Mouse (Mus musculus) forebrain, embryonic 14.5 days (tissue): ENCODE measurements at regions not wholly inside any gene's neighbourhood (a gene's known extent, or its start where the extent isn't known, plus 50 kb on each side); places are given as distances from the start of the nearest gene placed in this dataset.

ENCODE experiments used
- ATAC-seq: fragments of 200-750 bp; cut with Nextera tagmentation; 2 replicates; pipeline ENCODE4 v1.8.0; 2017; ENCODE audit warnings: mild to moderate bottlenecking, moderate library complexity
- DNase-seq: peaks from one replicate; pipeline ENCODE4 v3.0.0-alpha.2; 2015; ENCODE audit warnings: low spot score
- H3K27ac ChIP-seq: fragments of 300-500 bp; sonication (generic); 2 replicates; pipeline ENCODE4 v1.5.1; 2014; ENCODE audit warnings: low read depth, mild to moderate bottlenecking, control low read depth, low read length, moderate library complexity
- H3K27me3 ChIP-seq: fragments of 300-500 bp; sonication (generic); replicated peaks from 2 replicates; pipeline ENCODE4 v1.6.1; 2014; ENCODE audit warnings: low read length, control low read depth, mixed read lengths; ENCODE audit not compliant: control insufficient read depth, insufficient read depth
- H3K36me3 ChIP-seq: fragments of 300-500 bp; sonication (generic); 2 replicates; pipeline ENCODE4 v1.6.1; 2014; ENCODE audit warnings: low read length, control low read depth; ENCODE audit not compliant: control insufficient read depth, insufficient read depth
- H3K4me1 ChIP-seq: fragments of 300-500 bp; sonication (generic); 2 replicates; pipeline ENCODE4 v1.6.1; 2014; ENCODE audit warnings: antibody characterized with exemption, low read length, control low read depth; ENCODE audit not compliant: control insufficient read depth, insufficient read depth
- H3K4me2 ChIP-seq: fragments of 300-500 bp; sonication (generic); 2 replicates; pipeline ENCODE4 v1.6.1; 2014; ENCODE audit warnings: mild to moderate bottlenecking, control low read depth, low read length
- H3K4me3 ChIP-seq: fragments of 300-500 bp; sonication (generic); 2 replicates; pipeline ENCODE4 v1.5.1; 2014; ENCODE audit warnings: low read depth, low read length, control low read depth
- H3K9ac ChIP-seq: fragments of 300-500 bp; sonication (generic); 2 replicates; pipeline ENCODE4 v1.6.1; 2014; ENCODE audit warnings: mild to moderate bottlenecking, low read length, control low read depth, moderate library complexity
- H3K9me3 ChIP-seq: fragments of 300-500 bp; sonication (generic); replicated peaks from 2 replicates; pipeline ENCODE4 v1.6.1; 2016; ENCODE audit warnings: low read length, control low read depth, mixed read lengths; ENCODE audit not compliant: control insufficient read depth
- WGBS: fragments of 180-500 bp; shearing (Covaris S2); extraction: QIAGEN DNeasy Blood & Tissue Kit; methylation state at CpG from one replicate; pipeline ENCODE4 v1.1.7; 2014; 5-methylcytosine and 5-hydroxymethylcytosine counted together

DNA sequence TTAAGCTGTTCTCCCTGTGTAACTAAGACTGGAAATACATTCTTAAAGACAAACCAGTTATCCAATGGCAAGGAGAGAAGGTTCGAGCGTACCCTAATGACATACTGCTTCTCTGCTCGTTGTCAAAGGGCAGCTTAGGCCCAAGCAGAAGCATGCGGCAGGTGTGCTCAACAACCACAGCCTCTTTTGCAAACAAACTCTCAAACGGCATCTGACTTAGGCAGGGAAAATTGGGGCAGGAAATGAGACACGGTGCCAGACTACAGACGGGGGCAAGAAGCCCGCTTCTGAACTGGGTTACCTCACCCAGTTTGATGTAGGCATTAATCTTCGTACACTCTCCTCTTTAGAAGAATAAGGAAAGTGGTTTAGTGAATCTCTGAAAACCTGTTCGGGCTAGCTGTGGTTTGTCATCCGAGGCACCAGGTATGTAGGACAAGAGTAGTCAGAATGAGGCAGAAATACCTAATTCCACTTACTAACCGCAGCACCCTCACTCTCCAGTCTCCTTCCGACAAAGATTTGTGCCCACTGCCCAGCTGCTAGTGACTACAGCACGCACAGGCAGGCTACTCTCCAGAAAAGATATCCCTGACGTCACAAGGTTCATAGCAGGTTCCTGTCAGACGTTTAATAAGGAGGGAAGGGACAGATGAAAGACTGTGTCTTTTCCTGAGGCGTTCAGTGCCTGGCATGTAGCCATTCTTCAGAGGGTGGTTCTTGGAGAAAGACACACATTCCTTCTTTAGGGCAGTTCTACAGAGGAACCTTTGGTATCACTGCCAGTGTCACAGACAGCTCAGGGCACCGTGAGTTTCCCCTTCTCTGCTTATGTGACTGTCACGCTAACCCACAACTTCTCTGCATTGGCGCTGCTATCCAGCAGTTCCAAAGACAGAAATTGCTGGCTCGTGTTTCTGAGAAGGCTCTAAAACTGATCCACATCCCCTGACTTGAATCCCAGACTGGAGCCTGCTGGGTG is 175.8 kb downstream of the Tmx1 start:
- H3K27ac ChIP-seq, result no peak overlapping the region
- no peaks in the 10 kb centered on the region for H3K4me1 ChIP-seq
- DNase-seq (no peak), ATAC-seq (no peak)
- no peaks in the 10 kb centered on the region for H3K9me3 ChIP-seq
- WGBS, result 81% methylated on average over 21 of the region's 21 CpGs
- no peak overlapping the region for H3K9ac ChIP-seq
- H3K4me3 ChIP-seq, result no peak overlapping the region
- no peaks in the 10 kb centered on the region for H3K36me3 ChIP-seq
- no peaks in the 10 kb centered on the region for H3K27me3 ChIP-seq
- no peak overlapping the region for H3K4me2 ChIP-seq

DNA sequence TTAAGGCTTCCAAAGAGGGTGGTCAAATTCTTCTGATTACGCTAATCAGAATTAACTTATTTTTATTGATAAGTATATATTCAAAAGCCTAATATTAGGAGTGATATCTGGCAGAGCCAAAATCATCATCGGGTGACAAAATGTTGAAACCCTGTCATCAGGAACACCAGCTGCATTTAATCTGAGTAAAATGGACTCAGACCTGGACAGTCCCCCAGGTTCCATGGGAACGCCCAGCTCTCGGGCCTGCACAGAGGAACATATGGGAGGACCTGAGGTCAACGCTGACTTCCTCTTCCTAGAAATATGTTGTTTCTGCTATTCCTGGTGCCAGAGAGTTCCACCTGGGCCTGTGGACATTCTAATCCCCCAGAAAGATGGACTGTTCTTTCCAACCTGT is 176.5 kb downstream of the Tmx1 start:
- 99% methylated on average over 5 of the region's 5 CpGs for WGBS
- Histone ChIP-seq H3K27ac (no peak overlapping the region), H3K9me3 (no peaks in the 10 kb centered on the region), H3K4me2 (no peak overlapping the region), H3K4me1 (no peaks in the 10 kb centered on the region), H3K9ac (no peak overlapping the region), H3K4me3 (no peak overlapping the region), H3K27me3 (no peaks in the 10 kb centered on the region), H3K36me3 (no peaks in the 10 kb centered on the region)
- ATAC-seq, result no peak
- no peak for DNase-seq

DNA sequence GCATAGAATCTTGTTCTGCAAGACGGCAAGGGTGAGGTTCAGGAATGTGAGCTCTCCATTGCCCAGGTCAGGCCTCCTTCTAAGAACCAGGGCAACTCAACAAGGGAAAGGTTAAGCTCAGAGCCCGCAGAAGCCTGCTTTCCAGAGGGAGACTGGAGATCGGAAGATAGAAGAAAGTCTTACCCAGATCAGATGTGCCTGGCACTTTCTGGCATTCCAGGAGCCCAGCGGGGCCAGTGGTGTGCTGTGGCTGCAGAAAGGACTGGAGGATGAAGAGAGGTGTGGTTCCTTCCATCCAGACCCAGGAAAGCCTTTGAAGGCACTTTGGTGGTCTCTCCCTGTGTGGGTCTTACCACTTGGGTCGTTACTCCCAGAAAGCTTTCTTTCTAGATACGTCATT is 178.4 kb downstream of the Tmx1 start:
- H3K36me3 ChIP-seq, result no peaks in the 10 kb centered on the region
- no peaks in the 10 kb centered on the region for H3K9me3 ChIP-seq
- no peak overlapping the region for H3K9ac ChIP-seq
- no peaks in the 10 kb centered on the region for H3K4me1 ChIP-seq
- no peak overlapping the region for H3K27ac ChIP-seq
- no peak for DNase-seq
- WGBS, result 76% methylated on average over 6 of the region's 6 CpGs
- H3K27me3 ChIP-seq, result no peaks in the 10 kb centered on the region
- H3K4me3 ChIP-seq, result no peak overlapping the region
- no peak overlapping the region for H3K4me2 ChIP-seq
- no peak for ATAC-seq

DNA sequence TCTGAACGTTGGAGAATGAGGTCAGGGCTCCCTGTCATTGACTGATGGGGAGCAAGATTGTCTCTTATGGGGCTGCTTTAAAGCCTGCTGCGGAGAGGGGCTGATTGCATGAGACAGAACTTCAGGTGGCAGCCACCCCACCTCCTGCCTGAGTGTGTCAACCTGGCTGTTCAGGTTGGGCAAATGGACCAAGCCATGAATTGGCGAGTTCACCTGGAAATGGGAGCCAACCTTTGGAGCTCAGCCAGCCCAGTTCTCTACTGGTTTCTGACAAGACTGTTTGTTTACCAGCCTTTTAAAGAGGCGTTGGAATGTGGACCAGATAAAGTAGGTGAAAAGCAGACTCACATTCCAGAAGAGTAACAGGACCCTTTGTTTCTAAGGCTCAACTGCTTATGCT is 180.3 kb downstream of the Tmx1 start:
- Histone ChIP-seq H3K36me3 (no peaks in the 10 kb centered on the region), H3K27ac (no peak overlapping the region), H3K9ac (no peak overlapping the region), H3K9me3 (no peaks in the 10 kb centered on the region), H3K27me3 (no peaks in the 10 kb centered on the region), H3K4me1 (no peaks in the 10 kb centered on the region), H3K4me3 (no peak overlapping the region), H3K4me2 (no peak overlapping the region)
- 77% methylated on average over 4 of the region's 4 CpGs for WGBS
- no peak for ATAC-seq
- DNase-seq, result no peak

DNA sequence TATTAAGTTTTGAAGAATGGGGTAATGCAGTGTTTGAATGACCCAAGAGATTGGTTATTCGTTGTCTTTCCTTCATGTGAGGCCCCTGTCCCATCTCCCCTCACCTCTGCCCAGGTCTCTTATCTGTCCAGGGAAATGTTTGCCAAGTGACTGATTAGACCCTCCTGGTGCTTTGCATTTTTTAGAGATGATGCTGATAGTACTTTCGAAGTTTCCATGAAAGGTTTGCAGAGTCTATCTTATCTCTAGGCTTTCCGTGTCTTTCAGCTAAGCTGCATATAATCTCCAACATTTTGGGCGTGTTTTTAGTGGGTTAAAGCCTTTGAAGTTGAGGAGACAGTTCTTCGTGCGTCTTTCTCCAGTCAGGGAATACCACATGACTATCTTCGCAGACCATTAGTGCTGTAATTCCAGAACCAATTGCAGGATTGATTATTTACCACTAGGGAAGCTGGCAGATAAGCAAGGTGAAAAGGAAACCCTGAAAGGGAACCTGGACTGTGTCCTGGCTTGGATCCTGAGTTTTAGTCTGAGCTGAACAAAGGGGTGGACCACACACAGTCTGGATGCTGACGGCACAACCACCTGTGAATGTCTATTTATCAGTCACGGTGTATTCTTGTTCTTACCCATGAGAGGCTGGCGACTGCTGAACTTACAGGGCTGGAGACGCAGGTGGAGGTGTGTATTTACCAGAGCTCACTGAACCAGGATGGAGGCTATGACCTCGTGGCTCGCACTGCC is 180.9 kb downstream of the Tmx1 start:
- DNase-seq (no peak), ATAC-seq (no peak)
- Histone ChIP-seq H3K27ac (no peak overlapping the region), H3K4me1 (no peaks in the 10 kb centered on the region), H3K9ac (no peak overlapping the region), H3K36me3 (no peaks in the 10 kb centered on the region), H3K4me3 (no peak overlapping the region), H3K9me3 (no peaks in the 10 kb centered on the region), H3K4me2 (no peak overlapping the region), H3K27me3 (no peaks in the 10 kb centered on the region)
- 73% methylated on average over 13 of the region's 13 CpGs for WGBS

DNA sequence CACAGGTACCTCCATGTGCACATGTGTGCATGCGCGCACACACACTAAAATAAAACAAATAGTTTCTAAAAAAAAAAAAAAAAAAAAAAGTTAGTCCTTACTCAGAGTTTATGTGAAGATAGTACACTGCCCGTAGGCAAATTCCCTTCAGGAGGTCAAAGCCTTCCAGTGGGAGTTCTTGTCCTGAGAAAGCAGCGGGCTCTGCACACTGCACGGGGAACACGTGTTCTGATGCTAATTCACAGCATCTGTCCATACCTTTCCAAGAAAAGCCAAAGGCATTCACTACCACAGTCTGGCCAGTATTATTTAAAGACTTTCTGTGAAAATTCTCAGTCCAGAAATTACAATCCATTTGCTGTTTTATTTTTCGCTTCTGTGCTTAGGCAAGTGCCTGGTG is 183.1 kb downstream of the Tmx1 start:
- no peak overlapping the region for H3K4me3 ChIP-seq
- no peak overlapping the region for H3K9ac ChIP-seq
- DNase-seq (no peak), ATAC-seq (no peak)
- 91% methylated on average over 7 of the region's 7 CpGs for WGBS
- H3K4me1 ChIP-seq, result no peaks in the 10 kb centered on the region
- no peak overlapping the region for H3K4me2 ChIP-seq
- no peak overlapping the region for H3K27ac ChIP-seq
- H3K36me3 ChIP-seq, result no peaks in the 10 kb centered on the region
- H3K9me3 ChIP-seq, result no peaks in the 10 kb centered on the region
- H3K27me3 ChIP-seq, result no peaks in the 10 kb centered on the region

DNA sequence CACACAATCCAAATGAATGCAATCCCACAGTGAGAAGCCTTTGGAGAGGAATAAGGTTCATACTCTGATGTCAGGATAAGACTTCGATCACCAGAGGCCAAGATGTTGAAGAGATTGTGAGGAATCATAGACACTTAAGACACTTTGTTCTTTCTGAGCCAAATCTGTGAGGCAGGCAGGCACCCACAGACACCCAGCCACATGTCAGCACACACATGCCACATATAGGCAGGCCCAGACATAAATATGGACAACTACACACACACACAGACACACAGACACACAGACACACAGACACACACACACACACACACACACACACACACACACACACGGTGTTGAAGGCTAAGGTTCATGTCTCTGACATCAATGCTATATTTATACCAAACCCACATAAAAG is 185.1 kb upstream of the Frmd6 start:
- Histone ChIP-seq H3K9me3 (no peaks in the 10 kb centered on the region), H3K4me2 (no peak overlapping the region), H3K36me3 (no peaks in the 10 kb centered on the region), H3K4me1 (no peaks in the 10 kb centered on the region), H3K27me3 (no peaks in the 10 kb centered on the region), H3K4me3 (no peak overlapping the region), H3K27ac (no peak overlapping the region), H3K9ac (no peak overlapping the region)
- ATAC-seq, result no peak
- DNase-seq, result no peak
- 81% methylated on average over 2 of the region's 2 CpGs for WGBS

DNA sequence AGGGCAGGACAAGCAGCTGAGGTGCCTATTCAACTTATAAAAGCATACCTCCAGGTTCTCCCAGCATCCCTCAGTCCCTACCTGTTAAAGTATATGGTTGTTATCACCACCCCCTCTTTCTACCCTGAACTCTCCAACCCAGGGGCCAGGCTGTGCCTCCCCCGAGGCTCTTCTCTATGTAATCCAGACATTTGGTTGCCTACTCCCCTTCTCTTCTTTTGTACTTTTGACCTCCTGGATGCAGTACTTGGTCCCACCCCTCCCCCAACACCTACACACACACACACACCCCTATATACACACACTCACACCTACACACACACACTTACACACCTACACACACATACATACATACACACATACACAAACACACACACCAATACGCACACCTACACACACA is 180.4 kb upstream of the Frmd6 start:
- no peak for ATAC-seq
- H3K4me2 ChIP-seq, result no peak overlapping the region
- no peaks in the 10 kb centered on the region for H3K27me3 ChIP-seq
- H3K27ac ChIP-seq, result no peak overlapping the region
- H3K4me3 ChIP-seq, result no peak overlapping the region
- H3K4me1 ChIP-seq, result no peaks in the 10 kb centered on the region
- WGBS, result 91% methylated on average over 2 of the region's 2 CpGs
- no peak for DNase-seq
- no peak overlapping the region for H3K9ac ChIP-seq
- no peaks in the 10 kb centered on the region for H3K9me3 ChIP-seq
- no peaks in the 10 kb centered on the region for H3K36me3 ChIP-seq

DNA sequence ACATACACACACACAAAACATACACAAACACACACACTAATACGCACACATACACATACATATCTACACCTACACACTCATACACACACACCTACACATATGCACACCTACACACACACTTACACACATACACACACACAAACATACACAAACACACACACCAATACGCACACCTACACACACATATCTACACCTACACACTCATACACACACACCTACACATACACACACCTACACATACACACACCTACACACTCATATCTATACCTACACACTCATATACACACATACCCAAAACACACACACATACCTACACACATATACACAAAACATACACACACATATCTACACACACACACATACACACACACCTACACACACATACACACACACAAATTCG is 179.9 kb upstream of the Frmd6 start:
- H3K4me1 ChIP-seq, result no peaks in the 10 kb centered on the region
- 75% methylated on average over 3 of the region's 3 CpGs for WGBS
- no peaks in the 10 kb centered on the region for H3K9me3 ChIP-seq
- ATAC-seq, result no peak
- H3K27me3 ChIP-seq, result no peaks in the 10 kb centered on the region
- no peak for DNase-seq
- no peak overlapping the region for H3K4me3 ChIP-seq
- no peak overlapping the region for H3K27ac ChIP-seq
- no peaks in the 10 kb centered on the region for H3K36me3 ChIP-seq
- H3K9ac ChIP-seq, result no peak overlapping the region
- no peak overlapping the region for H3K4me2 ChIP-seq
